Mouse (Mus musculus) frontal cortex, adult (tissue): ENCODE measurements at regions not wholly inside any gene's neighbourhood (a gene's known extent, or its start where the extent isn't known, plus 50 kb on each side); places are given as distances from the start of the nearest gene placed in this dataset.

Experiments used
- ATAC-seq: cut with Nextera tagmentation; 2 replicates; pipeline ENCODE4 v1.9.2; 2017; ENCODE audit warnings: mild to moderate bottlenecking, moderate library complexity, mixed read lengths; ENCODE audit not compliant: low TSS enrichment

GRCm38 (mm10) chr2:61088501-61088900, 125.5 kb upstream of the Rbms1 start:
- no peak for ATAC-seq

GRCm38 (mm10) chr2:61084835-61085234, 121.8 kb upstream of the Rbms1 start:
- ATAC-seq = no peak

GRCm38 (mm10) chr2:61083100-61083499, 120.1 kb upstream of the Rbms1 start:
- no peak for ATAC-seq

GRCm38 (mm10) chr2:61082640-61083039, 119.6 kb upstream of the Rbms1 start:
- no peak for ATAC-seq

GRCm38 (mm10) chr2:61080006-61080405, 117.0 kb upstream of the Rbms1 start:
- ATAC-seq = no peak

GRCm38 (mm10) chr2:61071025-61071424, 108.0 kb upstream of the Rbms1 start:
- ATAC-seq = no peak

GRCm38 (mm10) chr2:61067877-61068276, 104.9 kb upstream of the Rbms1 start:
- ATAC-seq = no peak

- no peak for ATAC-seq
Observed at GRCm38 (mm10) chr2:61062125-61062524, 99.1 kb upstream of the Rbms1 start.

GRCm38 (mm10) chr2:61060906-61061305, 97.9 kb upstream of the Rbms1 start:
- ATAC-seq = no peak

GRCm38 (mm10) chr2:61058545-61059235, 95.7 kb upstream of the Rbms1 start:
- peak; percentile 69 for ATAC-seq

- no peak for ATAC-seq
Observed at GRCm38 (mm10) chr2:61052296-61052695, 89.3 kb upstream of the Rbms1 start.

GRCm38 (mm10) chr2:61051808-61052207, 88.8 kb upstream of the Rbms1 start:
- no peak for ATAC-seq

GRCm38 (mm10) chr2:61046111-61046767, 83.2 kb upstream of the Rbms1 start:
- no peak for ATAC-seq

GRCm38 (mm10) chr2:61045467-61045866, 82.5 kb upstream of the Rbms1 start:
- ATAC-seq = no peak

GRCm38 (mm10) chr2:61032920-61033319, 69.9 kb upstream of the Rbms1 start:
- no peak for ATAC-seq

- ATAC-seq = no peak
Observed at GRCm38 (mm10) chr2:61029706-61030105, 66.7 kb upstream of the Rbms1 start.

- no peak for ATAC-seq
Observed at GRCm38 (mm10) chr2:61028578-61028977, 65.6 kb upstream of the Rbms1 start.

GRCm38 (mm10) chr2:61027686-61028085, 64.7 kb upstream of the Rbms1 start:
- no peak for ATAC-seq

GRCm38 (mm10) chr2:61022411-61022810, 59.4 kb upstream of the Rbms1 start:
- no peak for ATAC-seq

GRCm38 (mm10) chr2:61020791-61021190, 57.8 kb upstream of the Rbms1 start:
- no peak for ATAC-seq

GRCm38 (mm10) chr2:61013006-61013405, 50.0 kb upstream of the Rbms1 start:
- no peak for ATAC-seq
